Mouse (Mus musculus): ENCODE results near the gene Gstcd.

The Gstcd gene

DNA sequence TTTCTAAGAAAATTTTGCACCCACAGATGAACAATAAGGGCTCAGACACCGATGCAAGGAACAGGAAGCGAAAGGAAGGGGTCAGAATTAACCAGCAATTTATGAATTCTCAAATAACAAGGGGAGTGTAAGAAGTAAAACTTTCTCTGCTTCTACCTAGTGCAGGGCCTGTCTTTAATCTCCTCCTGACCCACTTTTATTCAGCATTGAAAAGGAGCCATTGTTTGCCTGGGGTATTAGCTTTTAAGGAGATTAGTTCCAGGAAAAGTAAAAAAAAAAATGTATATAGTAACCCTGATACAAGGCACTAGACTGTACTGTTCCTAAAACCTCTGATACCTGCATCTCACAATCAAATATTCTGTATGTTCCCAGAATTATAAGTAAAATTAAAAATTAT lies 64.9 kb downstream of the Gstcd start:
- DNase-seq (ENCODE audit: low read depth, low spot score): no peak

- no peak for DNase-seq (ENCODE audit: low read depth, low spot score)
Observed at GRCm38 (mm10) chr3:133007250-133007649, 84.6 kb downstream of the Gstcd start.

GRCm38 (mm10) chr3:132996299-132996698 lies 95.5 kb downstream of the Gstcd start:
- no peak for DNase-seq (ENCODE audit: low read depth, low spot score)

DNA sequence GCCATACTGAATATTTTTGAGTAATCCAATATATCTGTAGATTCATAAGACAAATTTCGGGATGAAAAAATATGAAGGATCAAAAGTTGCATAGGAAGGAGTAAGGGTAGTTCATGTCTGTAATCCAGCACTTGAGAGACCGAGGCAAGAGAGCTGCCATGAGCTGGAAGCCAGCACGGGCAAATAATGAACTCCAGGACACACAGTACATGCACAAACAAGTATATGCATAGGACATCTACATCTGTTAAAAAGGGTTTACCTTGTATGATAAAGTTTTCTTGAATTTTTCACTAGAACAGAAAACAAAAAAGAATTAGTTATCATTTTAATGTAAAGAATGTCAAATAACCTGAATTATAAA lies 95.9 kb downstream of the Gstcd start:
- DNase-seq (ENCODE audit: low read depth, low spot score): no peak

GRCm38 (mm10) chr3:132995172-132995903 lies 96.5 kb downstream of the Gstcd start:
- no peak for DNase-seq (ENCODE audit: low read depth, low spot score)

DNA sequence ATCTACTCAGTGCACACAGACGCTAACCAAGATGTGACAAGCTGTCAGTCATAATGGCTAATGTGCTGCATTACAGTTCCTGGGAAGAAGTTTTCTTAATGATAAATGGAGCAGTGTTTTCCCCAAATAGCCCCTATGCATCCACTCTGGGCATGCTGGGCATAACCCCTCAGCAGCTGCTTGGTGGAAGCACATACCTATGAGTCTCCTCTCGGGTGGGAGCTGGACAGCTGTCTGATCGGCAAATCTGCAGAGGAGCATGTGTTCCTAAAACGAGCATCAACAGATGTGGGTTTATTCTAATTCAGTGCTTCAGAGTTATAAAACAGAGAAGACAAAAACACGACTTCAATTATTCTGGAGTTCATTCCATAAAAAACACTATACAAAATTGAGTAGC lies 105.6 kb downstream of the Gstcd start:
- DNase-seq (ENCODE audit: low read depth, low spot score): no peak

DNA sequence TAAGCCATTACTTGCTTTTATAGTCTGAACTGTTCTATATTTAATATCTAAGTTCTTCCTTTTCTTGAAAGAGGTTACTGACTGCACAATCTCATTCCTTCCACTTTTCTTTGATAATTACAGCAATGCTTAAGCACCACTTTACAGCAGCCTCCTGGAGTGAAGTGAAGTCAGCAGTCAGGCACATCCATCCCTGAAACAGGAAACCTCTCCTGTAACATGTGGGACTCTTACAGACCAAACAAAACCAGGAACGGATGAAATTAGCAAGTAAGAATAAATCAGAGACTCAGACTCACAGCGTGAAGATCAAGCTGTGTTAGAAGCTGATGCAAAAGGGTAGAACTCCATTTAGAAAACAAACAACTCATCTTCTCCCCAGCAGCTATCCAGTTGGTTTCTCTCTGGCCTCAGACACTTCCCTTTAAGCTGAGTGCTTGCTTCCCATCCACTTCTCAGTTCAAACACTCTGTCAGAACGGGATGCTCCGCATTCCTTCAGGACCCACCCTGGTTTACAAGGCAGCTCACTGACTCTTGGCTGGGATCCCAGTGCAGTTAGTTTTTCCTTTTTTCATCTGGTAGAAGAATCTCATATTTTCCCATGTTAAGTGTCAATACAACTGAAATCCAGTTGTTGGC lies 107.9 kb downstream of the Gstcd start:
- DNase-seq (ENCODE audit: low read depth, low spot score): no peak

GRCm38 (mm10) chr3:132981968-132982367 lies 109.9 kb downstream of the Gstcd start:
- DNase-seq (ENCODE audit: low read depth, low spot score): no peak

DNA sequence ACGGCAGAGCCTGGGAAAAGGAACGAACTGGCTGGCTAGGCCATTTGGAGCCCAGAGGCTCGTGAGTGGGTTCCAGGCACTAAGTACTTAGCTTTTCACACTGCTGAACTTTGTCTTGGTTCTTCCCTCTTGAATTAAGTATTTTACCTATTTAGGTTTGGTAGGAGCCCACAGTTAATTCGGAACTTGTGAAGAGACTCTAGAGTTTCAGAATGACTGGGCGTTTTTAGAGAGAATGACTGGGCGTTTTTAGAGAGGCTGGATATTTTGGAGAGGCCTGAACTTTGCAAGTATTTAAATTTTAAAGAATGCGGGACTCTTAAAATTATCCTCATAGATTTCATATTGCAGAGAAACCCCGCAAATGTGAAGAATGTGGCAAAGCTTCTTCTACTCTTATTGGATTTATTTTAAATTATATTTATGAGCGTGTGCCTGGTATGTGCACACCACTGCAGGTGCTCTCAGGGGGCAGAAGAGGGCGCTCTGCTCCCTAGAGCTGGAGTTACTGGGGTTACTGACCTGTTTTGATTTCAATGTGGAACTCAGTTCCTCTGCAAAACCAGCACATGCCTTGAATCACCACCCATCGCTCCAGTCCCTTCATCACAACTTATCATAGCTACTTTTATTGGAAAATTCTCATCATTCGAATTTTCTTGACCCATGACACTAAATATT lies 111.9 kb downstream of the Gstcd start:
- DNase-seq (ENCODE audit: low read depth, low spot score): peak; percentile 1

GRCm38 (mm10) chr3:132966255-132966654 lies 125.6 kb downstream of the Gstcd start:
- DNase-seq (ENCODE audit: low read depth, low spot score): no peak

- DNase-seq (ENCODE audit: low read depth, low spot score): no peak
Observed at GRCm38 (mm10) chr3:132964715-132965507, 126.9 kb downstream of the Gstcd start.

DNA sequence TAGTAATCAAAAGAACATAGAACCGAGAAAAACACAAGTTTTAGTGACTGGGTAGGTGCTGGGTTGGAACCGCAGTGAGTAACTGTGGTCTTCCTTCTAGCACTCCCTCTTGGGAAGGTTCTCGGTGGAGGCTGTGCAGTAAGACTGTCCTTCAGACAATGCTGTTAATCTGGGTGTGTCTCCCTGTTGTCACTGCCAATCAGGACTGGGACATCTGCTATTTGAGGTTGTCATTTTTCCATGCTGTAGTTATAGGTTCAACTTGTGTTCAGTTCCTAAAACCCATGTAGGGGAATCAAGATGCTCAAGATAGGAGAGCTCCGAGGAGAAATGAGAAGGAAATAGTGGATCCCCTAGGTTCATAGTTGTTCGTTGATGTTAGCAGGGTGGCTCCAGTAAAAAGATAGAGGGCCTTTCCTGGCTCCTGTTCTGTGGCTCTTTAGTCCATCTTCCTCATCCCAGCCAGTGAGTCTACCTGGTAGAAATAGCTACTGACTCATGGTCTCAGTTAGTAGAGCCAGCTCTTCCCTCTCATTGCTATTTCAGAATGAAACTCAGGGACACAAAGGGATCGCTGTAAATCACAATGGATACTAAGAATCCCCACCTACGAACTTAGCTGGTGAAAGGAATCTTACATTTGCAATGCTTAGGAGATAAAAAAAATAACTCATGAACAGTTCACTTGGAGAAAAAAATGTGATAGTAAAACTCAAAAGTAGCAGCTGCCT lies 129.0 kb downstream of the Gstcd start:
- DNase-seq (ENCODE audit: low read depth, low spot score): no peak

GRCm38 (mm10) chr3:132950529-132950880 lies 141.3 kb downstream of the Gstcd start:
- DNase-seq (ENCODE audit: low read depth, low spot score): no peak

GRCm38 (mm10) chr3:132949791-132950528 lies 141.9 kb downstream of the Gstcd start, which contains the start of gene Npnt:
Npnt (minus strand) TSS chr3:132950291.
- DNase-seq (ENCODE audit: low read depth, low spot score): no peak

- DNase-seq (ENCODE audit: low read depth, low spot score): no peak
Observed at GRCm38 (mm10) chr3:132949380-132949790, 142.4 kb downstream of the Gstcd start.

DNA sequence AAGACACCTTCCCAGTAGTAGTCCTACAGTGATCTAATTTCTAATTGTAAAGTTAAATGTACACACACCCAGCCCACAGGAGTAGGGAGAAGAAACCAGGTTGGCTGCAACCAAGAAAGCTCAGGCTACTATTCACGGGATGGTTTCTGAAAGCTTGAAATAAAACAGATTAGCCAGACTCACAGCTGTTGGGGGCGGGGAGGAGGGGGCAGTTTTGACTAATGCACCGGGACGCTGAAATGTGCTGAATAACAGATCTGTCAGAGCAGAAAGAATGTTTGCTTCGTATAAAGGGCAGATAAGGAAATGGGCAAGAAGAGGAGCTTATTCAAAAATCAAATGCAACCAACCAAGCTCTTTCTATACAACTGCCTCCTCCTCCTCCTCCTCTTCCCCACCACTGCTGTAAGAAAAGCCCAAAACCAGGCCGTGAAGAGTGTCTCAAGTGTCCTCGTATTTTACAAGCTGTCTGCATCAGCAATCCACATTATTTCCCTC lies 143.5 kb downstream of the Gstcd start:
- DNase-seq (ENCODE audit: low read depth, low spot score): no peak

GRCm38 (mm10) chr3:132946086-132946485 lies 145.7 kb downstream of the Gstcd start:
- DNase-seq (ENCODE audit: low read depth, low spot score): no peak

- DNase-seq (ENCODE audit: low read depth, low spot score): no peak
Observed at GRCm38 (mm10) chr3:132945669-132946068, 146.2 kb downstream of the Gstcd start.

DNA sequence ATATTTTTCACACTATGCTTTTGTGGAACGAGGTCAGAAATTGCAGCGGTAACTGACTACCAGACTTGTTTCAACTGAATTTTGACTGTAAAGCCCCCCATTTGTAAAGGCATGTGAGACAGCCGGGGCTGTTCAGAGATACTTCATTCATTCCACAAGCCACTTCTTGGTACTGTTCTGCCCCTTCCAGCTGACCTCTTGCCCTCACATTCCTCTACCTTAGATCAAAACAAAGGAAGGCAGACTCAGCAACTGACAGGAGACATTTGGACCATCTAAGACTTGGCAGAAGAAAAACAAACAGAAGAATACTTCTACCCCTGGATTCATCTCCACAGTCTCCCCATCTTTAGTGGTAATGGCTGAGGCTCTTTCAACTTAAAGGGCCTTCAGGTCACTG lies 147.2 kb downstream of the Gstcd start:
- no peak for DNase-seq (ENCODE audit: low read depth, low spot score)

DNA sequence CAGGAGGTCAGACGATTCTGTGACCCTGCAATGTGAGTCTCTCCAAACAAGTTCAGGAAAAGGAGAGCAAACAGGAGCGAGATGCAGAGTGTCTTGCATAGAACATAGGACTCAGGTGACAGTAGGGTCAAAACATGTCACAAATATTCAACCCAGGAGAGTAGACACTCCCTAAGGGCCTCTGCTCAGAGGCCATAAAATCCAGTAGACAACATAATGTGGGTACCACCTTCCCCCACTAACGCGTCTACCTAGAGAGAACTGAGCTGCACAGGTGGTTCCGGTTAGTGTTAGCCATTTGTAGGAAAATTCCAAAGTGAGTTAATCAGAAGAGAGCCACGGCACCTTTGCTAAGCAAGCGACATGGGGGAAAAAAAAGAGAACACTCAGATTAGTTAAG lies 147.6 kb downstream of the Gstcd start:
- no peak for DNase-seq (ENCODE audit: low read depth, low spot score)

DNA sequence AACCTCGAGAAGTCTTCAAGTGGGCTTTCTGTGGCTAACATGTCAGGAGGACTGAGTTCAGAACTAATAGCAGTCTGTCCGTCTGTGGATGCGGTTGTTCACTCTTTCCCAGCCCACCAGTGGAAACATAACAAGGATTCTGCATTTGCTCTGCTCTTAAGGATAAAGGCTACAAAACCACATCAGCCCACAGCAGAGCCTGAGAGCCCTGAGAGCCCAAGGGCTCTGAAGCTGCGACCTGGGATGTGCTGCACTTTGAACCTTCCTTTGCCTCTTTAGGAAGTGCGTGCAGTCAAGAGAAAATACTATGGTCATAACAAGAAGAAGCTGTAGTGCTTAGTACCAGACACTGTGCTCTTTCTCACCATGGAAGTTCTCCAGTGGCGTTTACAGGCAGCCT lies 149.1 kb downstream of the Gstcd start:
- no peak for DNase-seq (ENCODE audit: low read depth, low spot score)
